Mouse (Mus musculus) spleen, adult 2 months (tissue): ENCODE measurements around the gene Hnrnpul1.

Experiments
- CTCF ChIP-seq: fragments of 200-500 bp; IDR thresholded peaks from 2 replicates; pipeline ENCODE4 v1.5.1; 2011; ENCODE audit warnings: mild to moderate bottlenecking, inconsistent platforms; ENCODE audit not compliant: insufficient read depth, insufficient read length, insufficient replicate concordance; ENCODE audit errors: extremely low read depth
- POLR2A ChIP-seq: fragments of 200-500 bp; IDR thresholded peaks from 2 replicates; pipeline ENCODE4 v1.6.1; 2011; ENCODE audit warnings: low read depth, low read length, inconsistent platforms

- TF ChIP-seq CTCF (no peak), POLR2A (no peak)
Measured at GRCm38 (mm10) chr7:25738277-25738676, 16.3 kb downstream of the Hnrnpul1 start.
